Mouse (Mus musculus) liver, embryonic 11.5 days (tissue): Measurements from ENCODE around the gene Pknox1. TPM values are rescaled to one million over a fixed set of nuclear protein-coding genes. Genes with fewer than 3 reads are reported as not detected.

Experiments used
- ATAC-seq: fragments of 200-750 bp; cut with Nextera tagmentation; replicated peaks from 2 replicates; pipeline ENCODE4 v1.8.0; 2017; ENCODE audit warnings: moderate number of reproducible peaks, mild to moderate bottlenecking, moderate TSS enrichment, moderate library complexity; ENCODE audit not compliant: low FRiP score
- DNase-seq: peaks from one replicate; pipeline ENCODE4 v3.0.0-alpha.2; 2017; ENCODE audit warnings: low spot score
- H3K27ac ChIP-seq: fragments of 300-500 bp; sonication (generic); 2 replicates; pipeline ENCODE4 v1.5.1; 2014; ENCODE audit warnings: mild to moderate bottlenecking, low read depth, low read length, control low read depth
- H3K27me3 ChIP-seq: fragments of 300-500 bp; sonication (generic); replicated peaks from 2 replicates; pipeline ENCODE4 v1.6.1; 2014; ENCODE audit warnings: low read length, mixed read lengths; ENCODE audit not compliant: control insufficient read depth, insufficient read depth
- H3K36me3 ChIP-seq: fragments of 300-500 bp; sonication (generic); 2 replicates; pipeline ENCODE4 v1.6.1; 2014; ENCODE audit warnings: mild to moderate bottlenecking, low read length, moderate library complexity, mixed read lengths; ENCODE audit not compliant: control insufficient read depth, insufficient read depth
- H3K4me1 ChIP-seq: fragments of 300-500 bp; sonication (generic); replicated peaks from 2 replicates; pipeline ENCODE4 v1.6.1; 2014; ENCODE audit warnings: low read length, mixed read lengths; ENCODE audit not compliant: control insufficient read depth, insufficient read depth
- H3K4me2 ChIP-seq: fragments of 300-500 bp; sonication (generic); 2 replicates; pipeline ENCODE4 v1.6.1; 2014; ENCODE audit warnings: mild to moderate bottlenecking, control low read depth, moderate library complexity
- H3K4me3 ChIP-seq: fragments of 300-500 bp; sonication (generic); 2 replicates; pipeline ENCODE4 v1.5.1; 2014; ENCODE audit warnings: low read depth, low read length, control low read depth
- H3K9ac ChIP-seq: fragments of 300-500 bp; sonication (generic); 2 replicates; pipeline ENCODE4 v1.6.1; 2014; ENCODE audit warnings: low read depth, low read length, control low read depth
- H3K9me3 ChIP-seq: fragments of 300-500 bp; sonication (generic); 2 replicates; pipeline ENCODE4 v1.6.1; 2016; ENCODE audit warnings: low read length, inconsistent platforms, mixed read lengths; ENCODE audit not compliant: control insufficient read depth
- WGBS: fragments of 180-500 bp; shearing (Covaris S2); extraction: QIAGEN DNeasy Blood & Tissue Kit; methylation state at CpG from one replicate; pipeline ENCODE4 v1.1.7; 2014; 5-methylcytosine and 5-hydroxymethylcytosine counted together
- polyA plus RNA-seq: library from polyadenylated mRNA; unstranded; fragments of >200 nt; fragmentation: Nextera tagmentation; extraction: Ambion mirVana; gene quantifications from 2 replicates; pipeline ENCODE4 v1.2.1, GENCODE M21; 2014

Pknox1 gene
- polyA plus RNA-seq, result 25.4 and 25.8 TPM in 2 replicates

DNA sequence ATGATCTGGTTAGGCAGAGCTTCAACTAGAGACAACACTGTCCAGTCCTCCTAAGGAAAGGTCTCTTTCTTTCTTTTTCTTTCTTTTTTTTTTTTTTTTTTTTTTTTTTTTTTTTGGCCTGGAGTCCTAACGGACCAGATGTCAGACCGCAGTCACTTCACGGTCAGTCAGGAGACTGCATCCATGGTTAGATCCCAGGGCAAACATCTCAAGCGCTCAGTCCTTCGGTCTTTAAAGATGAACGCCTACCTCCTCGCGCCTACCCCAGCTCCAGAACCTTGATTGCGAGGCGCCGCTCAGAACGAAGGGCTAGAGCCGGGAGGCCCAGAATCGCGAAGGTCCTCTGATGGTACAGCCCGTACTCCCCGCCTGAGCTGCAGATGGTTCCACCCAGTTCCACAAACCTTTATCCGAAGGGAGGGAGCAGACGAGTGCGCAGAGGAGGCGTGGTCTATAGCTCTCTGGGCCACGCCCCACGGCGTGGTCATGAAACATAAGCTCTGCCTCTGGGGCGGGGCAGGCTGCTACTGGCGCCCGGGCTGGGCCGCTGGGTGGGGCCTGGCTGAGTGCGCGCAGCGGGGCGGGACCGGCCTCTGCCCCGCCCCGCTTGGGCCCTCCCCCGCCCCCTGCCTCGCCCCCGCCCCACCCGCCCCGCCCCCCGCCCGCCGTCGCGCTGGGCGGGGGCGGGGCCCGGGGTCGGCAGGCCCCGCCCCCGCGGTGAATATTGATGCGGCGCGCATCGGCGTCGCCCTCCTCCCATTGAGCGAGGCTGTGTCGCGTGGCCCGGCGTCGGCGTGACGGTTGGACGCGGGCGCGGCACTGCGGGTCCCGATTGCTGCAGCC is at the start of gene Pknox1:
Pknox1 (plus strand) TSS at position 720 of the 843 bp plus-strand sequence.
- DNase-seq (peak; percentile 97), ATAC-seq (peak; percentile 89)
- WGBS, result 1% methylated on average over 62 of the region's 72 CpGs
- H3K4me3 ChIP-seq, result peak within 1 kb of the TSS; percentile 73
- peak within 1 kb of the TSS; percentile 92 for H3K9ac ChIP-seq
- peaks cover 23% of the 10 kb centered on the region for H3K4me1 ChIP-seq
- H3K27me3 ChIP-seq, result no peaks in the 10 kb centered on the region
- H3K4me2 ChIP-seq, result peak within 1 kb of the TSS; percentile 94
- H3K36me3 ChIP-seq, result no peaks in the 10 kb centered on the region
- H3K27ac ChIP-seq, result peak within 1 kb of the TSS; percentile 88
- no peaks in the 10 kb centered on the region for H3K9me3 ChIP-seq

GRCm38 (mm10) chr17:31519344-31519945 is 45.1 kb upstream of the Pknox1 start:
- Histone ChIP-seq H3K4me2 (peak overlapping the region; percentile 82), H3K4me3 (peak overlapping the region; percentile 91), H3K27me3 (no peaks in the 10 kb centered on the region), H3K27ac (peak overlapping the region; percentile 47), H3K9ac (peak overlapping the region; percentile 39; the same call in 1 of the 2 replicates), H3K4me1 (peaks cover 8% of the 10 kb centered on the region; the same call in 1 of the 2 replicates), H3K9me3 (no peaks in the 10 kb centered on the region), H3K36me3 (peaks cover 8% of the 10 kb centered on the region; the same call in 1 of the 2 replicates)
- WGBS, result 3% methylated on average over 7 of the region's 7 CpGs
- ATAC-seq (peak; percentile 44), DNase-seq (no peak)

DNA sequence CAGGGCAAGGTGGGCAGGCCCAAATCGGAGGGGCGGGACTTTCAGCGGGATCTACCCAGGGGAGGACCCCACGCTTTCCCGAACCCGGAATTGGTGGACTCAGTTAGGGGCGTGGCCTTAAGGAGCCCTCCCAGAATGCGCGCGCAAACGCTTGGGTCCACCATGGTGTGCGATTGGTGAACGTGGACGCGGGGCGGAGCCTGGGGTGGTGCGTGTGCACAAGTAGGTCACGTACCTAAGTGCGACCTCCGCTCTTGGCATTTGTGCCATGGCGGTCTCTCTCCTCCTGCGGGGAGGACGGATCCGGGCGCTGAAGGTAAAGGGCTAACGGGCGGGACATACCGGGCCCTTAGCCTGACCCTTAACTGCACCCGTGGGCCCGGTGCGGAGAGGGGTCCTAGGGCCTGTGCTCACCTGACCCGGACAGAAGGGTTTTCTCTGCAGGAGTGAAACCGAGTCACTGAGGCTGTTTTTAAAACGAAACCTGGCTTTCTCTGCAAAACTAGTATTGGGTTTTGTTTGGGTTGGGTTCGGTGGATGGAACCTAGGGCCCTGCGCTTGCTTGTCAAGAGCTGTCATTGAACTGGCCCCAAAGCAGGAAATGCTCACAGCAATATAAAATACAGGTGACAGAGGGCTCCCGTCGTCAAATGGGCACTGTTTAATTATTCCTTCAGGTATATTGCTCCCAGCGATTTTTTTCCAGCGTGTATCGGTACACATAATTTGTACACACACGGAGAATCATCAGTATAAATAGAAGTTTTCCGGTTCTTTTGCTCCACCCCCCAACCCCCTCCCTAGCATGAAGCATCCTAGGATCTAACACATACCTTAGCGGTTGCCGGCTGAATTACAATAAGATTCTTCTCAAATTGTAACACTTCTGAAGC is 44.3 kb upstream of the Pknox1 start, which contains the start of the genes Wdr4 and Ndufv3:
Wdr4 (minus strand) TSS at position 35 of the 893 bp plus-strand sequence.
Ndufv3 (plus strand) TSS at position 170 of the 893 bp plus-strand sequence.
- peak within 1 kb of the TSS; percentile 73 for H3K27ac ChIP-seq
- peak within 1 kb of the TSS; percentile 91 for H3K4me3 ChIP-seq
- peak within 1 kb of the TSS; percentile 82 for H3K4me2 ChIP-seq
- peak; percentile 96 for DNase-seq
- peak; percentile 95 for ATAC-seq
- H3K9me3 ChIP-seq, result no peaks in the 10 kb centered on the region
- H3K36me3 ChIP-seq, result peaks cover 10% of the 10 kb centered on the region; the same call in 1 of the 2 replicates
- no peaks in the 10 kb centered on the region for H3K27me3 ChIP-seq
- under 1% methylated on average over 45 of the region's 45 CpGs for whole genome bisulfite sequencing
- H3K9ac ChIP-seq, result peak within 1 kb of the TSS; percentile 77
- peaks cover 8% of the 10 kb centered on the region; the same call in 1 of the 2 replicates for H3K4me1 ChIP-seq

- no peak overlapping the region for H3K27ac ChIP-seq
- peaks cover 10% of the 10 kb centered on the region; the same call in 1 of the 2 replicates for H3K36me3 ChIP-seq
- ATAC-seq, result no peak
- peak overlapping the region; percentile 77 for H3K9ac ChIP-seq
- H3K4me1 ChIP-seq, result peaks cover 8% of the 10 kb centered on the region; the same call in 1 of the 2 replicates
- H3K27me3 ChIP-seq, result no peaks in the 10 kb centered on the region
- H3K4me2 ChIP-seq, result peak overlapping the region; percentile 82
- WGBS, result 17% methylated on average over 3 of the region's 3 CpGs
- DNase-seq, result no peak
- no peaks in the 10 kb centered on the region for H3K9me3 ChIP-seq
- H3K4me3 ChIP-seq, result peak overlapping the region; percentile 91
Observed at GRCm38 (mm10) chr17:31520895-31521294, 43.6 kb upstream of the Pknox1 start.

DNA sequence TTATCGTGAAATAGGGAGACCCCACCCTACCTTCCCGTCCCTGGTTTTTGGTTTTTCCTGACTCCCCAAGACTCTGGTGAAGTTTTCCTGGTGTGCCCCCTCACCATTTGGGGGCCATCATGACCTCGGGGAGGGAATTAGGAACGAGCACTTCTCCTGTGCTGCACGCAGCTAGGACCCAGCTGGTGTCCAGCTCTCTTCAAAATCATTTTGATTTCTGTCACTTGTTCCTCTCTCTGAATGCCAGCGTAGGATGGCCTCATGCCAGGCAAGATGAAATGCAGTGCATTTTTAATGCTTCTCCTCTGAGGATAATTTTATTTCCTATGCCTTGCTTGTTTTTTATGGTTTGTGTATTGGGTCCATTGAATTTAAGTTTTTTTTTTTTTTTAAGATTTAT is 42.6 kb upstream of the Pknox1 start:
- H3K9ac ChIP-seq, result no peak overlapping the region
- no peak overlapping the region for H3K4me3 ChIP-seq
- H3K36me3 ChIP-seq, result peaks cover 12% of the 10 kb centered on the region; the same call in 1 of the 2 replicates
- no peak for DNase-seq
- no peaks in the 10 kb centered on the region for H3K9me3 ChIP-seq
- no peak overlapping the region for H3K27ac ChIP-seq
- no peaks in the 10 kb centered on the region for H3K27me3 ChIP-seq
- WGBS, result 90% methylated on average over 6 of the region's 6 CpGs
- peaks cover 8% of the 10 kb centered on the region; the same call in 1 of the 2 replicates for H3K4me1 ChIP-seq
- H3K4me2 ChIP-seq, result no peak overlapping the region; the same call in 1 of the 2 replicates
- no peak for ATAC-seq

DNA sequence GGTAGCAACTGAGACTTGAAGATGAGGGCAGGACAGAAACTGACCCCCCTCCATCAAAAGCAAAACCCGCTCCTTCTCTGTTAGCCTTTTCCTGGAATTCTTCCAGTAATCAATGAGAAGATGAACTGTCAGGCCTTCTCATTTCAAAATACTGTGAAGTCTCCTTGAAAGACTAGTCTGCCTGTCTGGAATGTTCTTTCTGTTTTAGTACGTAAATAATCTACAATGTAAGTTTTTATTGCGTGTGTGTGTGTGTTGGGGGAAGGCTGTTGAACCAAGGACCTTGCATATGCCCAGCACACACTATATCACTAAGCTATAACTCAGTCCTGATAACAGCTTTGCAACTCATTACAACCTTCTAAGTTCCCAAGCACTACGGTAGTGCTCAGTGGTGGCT is 39.4 kb upstream of the Pknox1 start:
- no peak overlapping the region for H3K4me3 ChIP-seq
- no peaks in the 10 kb centered on the region for H3K9me3 ChIP-seq
- WGBS, result 89% methylated on average over 4 of the region's 4 CpGs
- H3K27me3 ChIP-seq, result no peaks in the 10 kb centered on the region
- no peak for ATAC-seq
- H3K4me2 ChIP-seq, result no peak overlapping the region
- H3K9ac ChIP-seq, result no peak overlapping the region
- peaks cover 26% of the 10 kb centered on the region for H3K36me3 ChIP-seq
- 0 out of 2 replicates have a peak, but pooled peaks cover 5% of the 10 kb centered on the region for H3K4me1 ChIP-seq
- no peak for DNase-seq
- H3K27ac ChIP-seq, result no peak overlapping the region

GRCm38 (mm10) chr17:31525816-31526215 is 38.7 kb upstream of the Pknox1 start:
- ATAC-seq (no peak), DNase-seq (no peak)
- Histone ChIP-seq H3K9ac (no peak overlapping the region), H3K4me1 (0 out of 2 replicates have a peak, but pooled peaks cover 5% of the 10 kb centered on the region), H3K27ac (no peak overlapping the region), H3K4me3 (no peak overlapping the region), H3K27me3 (no peaks in the 10 kb centered on the region), H3K4me2 (no peak overlapping the region), H3K36me3 (peaks cover 28% of the 10 kb centered on the region), H3K9me3 (no peaks in the 10 kb centered on the region)
- WGBS, result 88% methylated on average over 3 of the region's 3 CpGs

- Histone ChIP-seq H3K4me2 (no peak overlapping the region), H3K9ac (no peak overlapping the region), H3K4me1 (no peaks in the 10 kb centered on the region), H3K27ac (no peak overlapping the region), H3K9me3 (no peaks in the 10 kb centered on the region), H3K27me3 (no peaks in the 10 kb centered on the region), H3K36me3 (peaks cover 30% of the 10 kb centered on the region), H3K4me3 (no peak overlapping the region)
- WGBS, result 54% methylated on average over 15 of the region's 15 CpGs
- DNase-seq (no peak), ATAC-seq (no peak)
Observed at GRCm38 (mm10) chr17:31529314-31529713, 35.2 kb upstream of the Pknox1 start.
